Mouse (Mus musculus) limb, embryonic 14.5 days (tissue): ENCODE data around the gene Ankk1. TPM values are rescaled to one million over a fixed set of nuclear protein-coding genes. Genes with fewer than 3 reads are reported as not detected.

Experiments used
- ATAC-seq: fragments of 200-750 bp; cut with Nextera tagmentation; 2 replicates; pipeline ENCODE4 v1.8.0; 2017; ENCODE audit warnings: low read depth, moderate number of reproducible peaks, moderate TSS enrichment; ENCODE audit not compliant: low FRiP score
- DNase-seq: peaks from one replicate; pipeline ENCODE4 v3.0.0-alpha.2; 2015; ENCODE audit warnings: low spot score
- H3K27ac ChIP-seq: fragments of 300-500 bp; sonication (generic); replicated peaks from 2 replicates; pipeline ENCODE4 v1.5.1; 2014; ENCODE audit warnings: low read depth, mild to moderate bottlenecking, low read length, moderate library complexity, mixed read lengths
- H3K27me3 ChIP-seq: fragments of 300-500 bp; sonication (generic); 2 replicates; pipeline ENCODE4 v1.6.1; 2014; ENCODE audit warnings: low read length, mixed read lengths; ENCODE audit not compliant: control insufficient read depth, insufficient read depth
- H3K36me3 ChIP-seq: fragments of 300-500 bp; sonication (generic); 2 replicates; pipeline ENCODE4 v1.6.1; 2014; ENCODE audit warnings: mild to moderate bottlenecking, low read length, moderate library complexity, mixed read lengths; ENCODE audit not compliant: control insufficient read depth, insufficient read depth
- H3K4me1 ChIP-seq: fragments of 300-500 bp; sonication (generic); 2 replicates; pipeline ENCODE4 v1.6.1; 2014; ENCODE audit warnings: antibody characterized with exemption, low read length, mixed read lengths; ENCODE audit not compliant: control insufficient read depth, insufficient read depth
- H3K4me2 ChIP-seq: fragments of 300-500 bp; sonication (generic); replicated peaks from 2 replicates; pipeline ENCODE4 v1.6.1; 2014; ENCODE audit warnings: low read depth, mild to moderate bottlenecking, low read length, moderate library complexity; ENCODE audit not compliant: severe bottlenecking
- H3K4me3 ChIP-seq: fragments of 300-500 bp; sonication (generic); replicated peaks from 2 replicates; pipeline ENCODE4 v1.5.1; 2014; ENCODE audit warnings: low read length
- H3K9ac ChIP-seq: fragments of 300-500 bp; sonication (generic); 2 replicates; pipeline ENCODE4 v1.6.1; 2014; ENCODE audit warnings: mild to moderate bottlenecking, low read depth, low read length, moderate library complexity; ENCODE audit not compliant: severe bottlenecking
- H3K9me3 ChIP-seq: fragments of 300-500 bp; sonication (generic); 2 replicates; pipeline ENCODE4 v1.6.1; 2016; ENCODE audit warnings: low read length; ENCODE audit not compliant: control insufficient read depth
- POLR2A ChIP-seq: fragments of 200-500 bp; IDR thresholded peaks from 2 replicates; pipeline ENCODE4 v1.8.0; 2012; ENCODE audit warnings: inconsistent platforms, mild to moderate bottlenecking, moderate library complexity, borderline replicate concordance; ENCODE audit not compliant: insufficient read depth, insufficient read length; ENCODE audit errors: extremely low read depth
- WGBS: fragments of 180-500 bp; shearing (Covaris S2); extraction: QIAGEN DNeasy Blood & Tissue Kit; methylation state at CpG from one replicate; pipeline ENCODE4 v1.1.7; 2014; 5-methylcytosine and 5-hydroxymethylcytosine counted together
- polyA plus RNA-seq, 2 experiments: library from polyadenylated mRNA; depleted of rRNA in 1 of 2; stranded (reverse) in 1 of 2; unstranded in 1 of 2; fragments of >200 nt; fragmentation: Nextera tagmentation in 1 of 2; extraction: Ambion mirVana in 1 of 2; gene quantifications; 2 replicates each; pipeline versions ENCODE4 v1.2.1 to v1.2.3; 2012 to 2014

The Ankk1 gene
- polyA plus RNA-seq, 2 experiments: 0.03 TPM; not detected in 1

GRCm38 (mm10) chr9:49384855-49385254 lies 42.0 kb downstream of the Ankk1 start:
- ATAC-seq (no peak), DNase-seq (no peak)
- 90% methylated on average over 6 of the region's 6 CpGs for WGBS
- Histone ChIP-seq H3K9ac (no peak overlapping the region), H3K27ac (no peak overlapping the region), H3K27me3 (no peaks in the 10 kb centered on the region), H3K36me3 (no peaks in the 10 kb centered on the region), H3K4me2 (no peak overlapping the region), H3K4me1 (no peaks in the 10 kb centered on the region), H3K9me3 (no peaks in the 10 kb centered on the region), H3K4me3 (no peak overlapping the region)
- no peak for TF ChIP-seq POLR2A

GRCm38 (mm10) chr9:49384041-49384440 lies 42.8 kb downstream of the Ankk1 start:
- DNase-seq (no peak), ATAC-seq (no peak)
- 89% methylated on average over 3 of the region's 3 CpGs for whole genome bisulfite sequencing
- Histone ChIP-seq H3K27me3 (no peaks in the 10 kb centered on the region), H3K27ac (no peak overlapping the region), H3K4me2 (no peak overlapping the region), H3K9ac (no peak overlapping the region), H3K4me1 (no peaks in the 10 kb centered on the region), H3K36me3 (no peaks in the 10 kb centered on the region), H3K9me3 (no peaks in the 10 kb centered on the region), H3K4me3 (no peak overlapping the region)
- no peak for TF ChIP-seq POLR2A

GRCm38 (mm10) chr9:49379962-49380361 lies 46.9 kb downstream of the Ankk1 start:
- ATAC-seq: no peak

GRCm38 (mm10) chr9:49373946-49374345 lies 52.9 kb downstream of the Ankk1 start:
- Histone ChIP-seq H3K9me3 (no peaks in the 10 kb centered on the region), H3K36me3 (no peaks in the 10 kb centered on the region), H3K4me1 (no peaks in the 10 kb centered on the region), H3K9ac (no peak overlapping the region), H3K4me3 (no peak overlapping the region), H3K4me2 (no peak overlapping the region), H3K27ac (no peak overlapping the region), H3K27me3 (no peaks in the 10 kb centered on the region)
- DNase-seq (no peak), ATAC-seq (no peak)
- 82% methylated on average over 2 of the region's 2 CpGs for WGBS
- no peak for TF ChIP-seq POLR2A

More at GRCm38 (mm10) chr9:49379962-49380361, 46.9 kb downstream of the Ankk1 start:
- H3K4me3 ChIP-seq: no peak overlapping the region
- no peaks in the 10 kb centered on the region for H3K36me3 ChIP-seq
- no peaks in the 10 kb centered on the region for H3K27me3 ChIP-seq
- no peak overlapping the region for H3K4me2 ChIP-seq
- H3K9ac ChIP-seq: no peak overlapping the region
- 85% methylated on average over 4 of the region's 4 CpGs for WGBS
- TF ChIP-seq POLR2A: no peak
- DNase-seq: no peak
- no peak overlapping the region for H3K27ac ChIP-seq
- H3K9me3 ChIP-seq: no peaks in the 10 kb centered on the region
- no peaks in the 10 kb centered on the region for H3K4me1 ChIP-seq

GRCm38 (mm10) chr9:49365763-49366162 lies 61.1 kb downstream of the Ankk1 start:
- DNase-seq: no peak
- Histone ChIP-seq H3K27ac (no peak overlapping the region), H3K9me3 (no peaks in the 10 kb centered on the region), H3K4me1 (no peaks in the 10 kb centered on the region), H3K4me2 (no peak overlapping the region), H3K4me3 (no peak overlapping the region), H3K36me3 (no peaks in the 10 kb centered on the region), H3K27me3 (no peaks in the 10 kb centered on the region), H3K9ac (no peak overlapping the region)
- WGBS: 11% methylated on average over 5 of the region's 5 CpGs
- no peak for ATAC-seq
- TF ChIP-seq POLR2A: no peak

Other genes starting within 250 kb of the Ankk1 start
- not detected in 2 replicates for gene Gm4894, start 176.5 kb downstream of the Ankk1 start, polyA plus RNA-seq (2012; rRNA removed)
- not detected in 2 replicates for gene Gm4894, start 176.5 kb downstream of the Ankk1 start, polyA plus RNA-seq (2014; fragmentation: Nextera tagmentation; extraction: Ambion mirVana)
- gene Drd2, start 86.4 kb downstream of the Ankk1 start, polyA plus RNA-seq (2012; rRNA removed): 0.05 and 0.23 TPM in 2 replicates
- not detected in 2 replicates for gene Drd2, start 86.4 kb downstream of the Ankk1 start, polyA plus RNA-seq (2014; fragmentation: Nextera tagmentation; extraction: Ambion mirVana)
- 1.8 and 2.3 TPM in 2 replicates for gene Ttc12, start 59.2 kb upstream of the Ankk1 start, polyA plus RNA-seq (2012; rRNA removed)
- 1.0 and 1.7 TPM in 2 replicates for gene Ttc12, start 59.2 kb upstream of the Ankk1 start, polyA plus RNA-seq (2014; fragmentation: Nextera tagmentation; extraction: Ambion mirVana)